Mouse (Mus musculus): ENCODE results near the gene Rgs6. TPM values are rescaled to one million over a fixed set of nuclear protein-coding genes. Genes with fewer than 3 reads are reported as not detected.

Rgs6 gene
- polyA plus RNA-seq, 1 experiment, result 3.8 TPM

DNA sequence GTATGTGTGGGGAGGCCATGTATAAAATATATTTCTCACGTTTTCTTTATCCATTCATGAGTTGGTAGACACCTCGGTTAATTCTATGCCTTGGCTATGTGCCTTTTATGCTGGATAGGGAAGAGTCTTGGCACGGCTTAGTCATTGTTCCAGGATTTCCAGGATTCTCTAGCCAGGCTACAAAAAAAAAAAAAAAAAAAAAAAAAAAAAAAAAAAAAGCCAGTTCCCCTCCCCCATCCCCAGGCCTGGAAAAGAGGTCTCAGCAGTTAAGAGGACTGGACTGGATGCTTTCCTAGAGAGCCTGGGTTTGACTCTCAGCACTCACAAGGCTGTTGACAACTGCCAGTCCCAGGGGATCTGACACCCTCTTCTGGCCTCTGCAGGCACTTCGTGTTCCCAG, 543.3 kb downstream of the Rgs6 start:
- Histone ChIP-seq H3K4me3 (replicated peaks; ENCODE audit: extremely low read depth, low read depth, low read length) (no peak overlapping the region), H3K4me1 (ENCODE audit: control insufficient read depth, insufficient read depth, low read length) (peaks cover 4% of the 10 kb centered on the region; the same call in 1 of the 2 replicates)
- no peak for TF ChIP-seq POLR2A (IDR thresholded peaks at IDR 0.05; ENCODE audit: borderline replicate concordance, extremely low read depth, low read depth, low read length)
- TF ChIP-seq CTCF (IDR thresholded peaks at IDR 0.05; ENCODE audit: insufficient read depth, low read length), result no peak
- no peak for DNase-seq
- 50% methylated on average over 4 of the region's 4 CpGs for WGBS

DNA sequence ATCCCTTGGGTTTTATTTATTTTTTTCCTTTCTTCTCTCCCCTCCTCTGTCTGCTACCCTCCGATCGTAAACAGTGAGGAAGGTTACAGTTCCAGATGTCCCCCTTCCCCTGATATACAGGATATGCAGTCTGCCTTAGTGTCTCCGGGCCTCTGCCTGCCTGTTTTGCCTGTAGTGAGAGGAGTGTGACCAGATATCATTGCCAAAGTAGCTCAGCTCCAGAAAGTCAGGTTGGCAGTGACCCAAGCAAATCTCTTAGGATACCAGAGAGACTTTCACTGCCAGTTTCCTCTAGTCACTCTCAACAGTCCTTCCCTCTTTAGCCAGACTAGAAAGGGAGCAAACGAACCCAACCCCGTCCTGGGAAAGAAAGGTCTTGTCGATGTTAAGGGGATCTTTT, 545.7 kb downstream of the Rgs6 start:
- 33% methylated on average over 6 of the region's 6 CpGs for whole genome bisulfite sequencing
- no peak overlapping the region for H3K4me3 ChIP-seq (replicated peaks; ENCODE audit: extremely low read depth, low read depth, low read length)
- no peak for TF ChIP-seq POLR2A (IDR thresholded peaks at IDR 0.05; ENCODE audit: borderline replicate concordance, extremely low read depth, low read depth, low read length)
- no peak for TF ChIP-seq CTCF (IDR thresholded peaks at IDR 0.05; ENCODE audit: insufficient read depth, low read length)
- H3K4me1 ChIP-seq (ENCODE audit: control insufficient read depth, insufficient read depth, low read length), result peaks cover 4% of the 10 kb centered on the region; the same call in 1 of the 2 replicates
- no peak for DNase-seq

DNA sequence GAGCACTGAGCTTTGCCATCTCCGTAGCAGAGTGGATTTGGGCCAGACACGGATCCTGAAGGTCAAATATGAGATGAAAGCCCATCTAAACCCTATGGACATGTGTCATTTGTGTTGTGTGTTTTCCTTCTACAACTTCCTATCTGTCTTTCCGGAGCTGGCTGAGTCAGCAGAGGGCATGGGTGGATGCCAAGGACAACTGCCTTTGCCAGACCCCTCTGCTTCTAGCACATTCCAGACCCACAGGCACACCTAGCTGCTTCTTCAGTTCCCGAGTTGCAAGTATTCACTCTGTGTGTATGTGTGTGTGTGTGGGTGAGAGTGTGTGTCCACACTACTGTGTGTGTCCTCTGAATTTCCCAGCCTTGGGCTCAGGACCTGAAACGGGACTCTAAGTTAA, 547.9 kb downstream of the Rgs6 start:
- WGBS, result 63% methylated on average over 5 of the region's 5 CpGs
- TF ChIP-seq POLR2A (IDR thresholded peaks at IDR 0.05; ENCODE audit: borderline replicate concordance, extremely low read depth, low read depth, low read length), result no peak
- no peak for TF ChIP-seq CTCF (IDR thresholded peaks at IDR 0.05; ENCODE audit: insufficient read depth, low read length)
- no peak for DNase-seq
- Histone ChIP-seq H3K4me3 (replicated peaks; ENCODE audit: extremely low read depth, low read depth, low read length) (no peak overlapping the region), H3K4me1 (ENCODE audit: control insufficient read depth, insufficient read depth, low read length) (peaks cover 4% of the 10 kb centered on the region; the same call in 1 of the 2 replicates)

DNA sequence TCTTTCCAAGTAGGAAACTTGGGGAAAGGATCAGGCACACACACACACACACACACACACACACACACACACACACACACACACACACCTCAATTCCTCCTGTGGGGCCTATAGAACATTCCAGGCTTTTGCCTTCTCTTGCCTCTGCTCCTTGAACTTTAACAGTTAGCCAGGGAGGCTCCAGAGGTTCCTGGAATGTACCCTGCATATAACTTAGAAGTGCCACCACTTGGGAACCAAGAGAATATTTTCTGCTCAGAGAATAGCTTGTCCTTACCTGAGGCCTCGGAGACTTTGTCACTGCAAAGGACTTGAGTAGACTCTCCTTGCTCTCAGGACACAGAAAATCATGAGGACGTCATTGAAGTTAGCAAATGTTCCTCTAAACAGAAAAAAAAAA, 548.4 kb downstream of the Rgs6 start:
- Histone ChIP-seq H3K4me1 (ENCODE audit: control insufficient read depth, insufficient read depth, low read length) (peaks cover 4% of the 10 kb centered on the region; the same call in 1 of the 2 replicates), H3K4me3 (replicated peaks; ENCODE audit: extremely low read depth, low read depth, low read length) (no peak overlapping the region)
- DNase-seq, result no peak
- TF ChIP-seq CTCF (IDR thresholded peaks at IDR 0.05; ENCODE audit: insufficient read depth, low read length), result no peak
- TF ChIP-seq POLR2A (IDR thresholded peaks at IDR 0.05; ENCODE audit: borderline replicate concordance, extremely low read depth, low read depth, low read length), result no peak
- WGBS, result 75% methylated on average over 2 of the region's 2 CpGs

DNA sequence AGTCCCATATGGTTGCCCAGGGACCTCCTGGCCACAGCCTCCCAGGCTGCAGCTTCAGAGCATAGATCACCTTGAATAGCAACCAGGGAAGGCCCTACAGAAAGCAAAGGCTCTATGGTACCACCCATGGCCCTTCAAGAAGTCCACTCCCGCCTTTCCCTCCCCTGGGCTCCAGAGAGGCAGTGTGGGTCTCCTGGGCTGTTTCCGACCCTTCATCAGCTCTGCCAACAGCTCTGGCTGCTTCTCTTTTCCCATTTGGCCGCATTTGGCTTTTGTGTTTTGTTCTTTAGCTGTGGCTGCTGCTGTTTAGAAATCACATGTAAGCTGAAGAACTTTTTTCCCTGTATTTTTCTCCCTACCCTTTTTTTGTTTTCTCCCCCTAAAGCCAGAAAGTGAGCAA, 548.9 kb downstream of the Rgs6 start:
- Histone ChIP-seq H3K4me1 (ENCODE audit: control insufficient read depth, insufficient read depth, low read length) (peaks cover 4% of the 10 kb centered on the region; the same call in 1 of the 2 replicates), H3K4me3 (replicated peaks; ENCODE audit: extremely low read depth, low read depth, low read length) (no peak overlapping the region)
- 67% methylated on average over 3 of the region's 3 CpGs for WGBS
- TF ChIP-seq CTCF (IDR thresholded peaks at IDR 0.05; ENCODE audit: insufficient read depth, low read length) (no peak), POLR2A (IDR thresholded peaks at IDR 0.05; ENCODE audit: borderline replicate concordance, extremely low read depth, low read depth, low read length) (no peak)
- no peak for DNase-seq

DNA sequence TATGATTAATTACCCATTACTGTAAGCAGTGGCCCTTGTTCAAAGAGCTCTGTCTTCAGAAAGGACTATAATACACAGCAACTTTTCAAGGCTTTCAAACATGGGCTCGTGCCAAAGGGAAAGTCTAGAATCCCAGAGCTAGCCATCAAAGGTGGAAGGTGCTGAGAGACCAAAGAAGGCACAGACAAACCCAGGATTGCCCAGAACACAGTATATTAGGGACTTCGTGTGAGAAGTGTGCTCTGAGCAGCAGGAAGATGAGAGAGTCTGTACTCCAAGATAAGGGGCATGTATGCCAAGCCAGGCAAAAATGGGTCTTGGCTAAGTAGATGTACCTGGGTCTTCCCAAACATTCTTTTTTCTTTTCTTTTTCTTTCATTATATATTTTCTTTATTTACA, 553.1 kb downstream of the Rgs6 start:
- Histone ChIP-seq H3K4me1 (ENCODE audit: control insufficient read depth, insufficient read depth, low read length) (no peaks in the 10 kb centered on the region; the same call in 1 of the 2 replicates), H3K4me3 (replicated peaks; ENCODE audit: extremely low read depth, low read depth, low read length) (no peak overlapping the region)
- no peak for DNase-seq
- no peak for TF ChIP-seq POLR2A (IDR thresholded peaks at IDR 0.05; ENCODE audit: borderline replicate concordance, extremely low read depth, low read depth, low read length)
- no peak for TF ChIP-seq CTCF (IDR thresholded peaks at IDR 0.05; ENCODE audit: insufficient read depth, low read length)
- 27% methylated on average over 2 of the region's 2 CpGs for WGBS

DNA sequence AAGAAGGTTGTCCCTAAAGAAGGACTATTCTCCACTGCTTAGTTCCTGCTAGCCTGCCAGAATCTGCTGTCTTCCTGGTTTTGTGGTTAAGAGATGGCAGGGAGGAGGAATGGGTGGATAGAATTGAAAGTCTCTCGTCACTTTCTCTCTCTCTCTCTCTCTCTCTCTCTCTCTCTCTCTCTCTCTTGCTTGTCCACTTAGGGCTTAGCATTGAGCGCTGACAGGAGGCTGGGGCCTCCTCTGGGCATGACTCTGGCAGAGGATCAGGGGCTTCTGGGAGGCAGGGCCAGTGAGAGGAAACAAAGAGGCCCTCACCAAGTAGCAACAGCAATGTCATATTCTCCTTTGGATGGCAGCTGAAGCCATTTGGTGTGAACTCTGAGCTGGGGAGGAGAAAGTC, 554.4 kb downstream of the Rgs6 start:
- Histone ChIP-seq H3K4me1 (ENCODE audit: control insufficient read depth, insufficient read depth, low read length) (no peaks in the 10 kb centered on the region; the same call in 1 of the 2 replicates), H3K4me3 (replicated peaks; ENCODE audit: extremely low read depth, low read depth, low read length) (no peak overlapping the region)
- TF ChIP-seq CTCF (IDR thresholded peaks at IDR 0.05; ENCODE audit: insufficient read depth, low read length), result no peak
- TF ChIP-seq POLR2A (IDR thresholded peaks at IDR 0.05; ENCODE audit: borderline replicate concordance, extremely low read depth, low read depth, low read length), result no peak
- DNase-seq, result no peak
- 58% methylated on average over 2 of the region's 2 CpGs for WGBS

DNA sequence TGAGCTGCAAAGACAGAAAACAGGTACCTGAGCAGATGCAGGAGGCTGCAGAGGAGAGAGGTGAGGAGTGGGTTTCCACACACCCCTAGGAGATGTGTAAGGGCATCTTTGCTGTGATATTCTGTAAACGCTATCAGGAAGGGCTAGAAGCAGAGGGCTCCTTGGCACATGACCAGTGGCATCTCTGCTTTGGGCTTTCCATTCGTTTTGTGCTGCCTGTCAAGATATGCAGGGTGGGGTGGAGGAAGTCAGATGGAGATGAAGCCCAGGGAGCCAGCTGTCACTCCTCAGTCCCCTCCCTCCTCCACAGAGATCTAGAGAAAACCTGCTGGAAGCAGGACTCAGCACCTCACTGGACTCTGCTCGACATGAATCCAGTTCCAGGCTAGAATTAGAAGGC, 555.0 kb downstream of the Rgs6 start:
- Histone ChIP-seq H3K4me3 (replicated peaks; ENCODE audit: extremely low read depth, low read depth, low read length) (no peak overlapping the region), H3K4me1 (ENCODE audit: control insufficient read depth, insufficient read depth, low read length) (no peaks in the 10 kb centered on the region; the same call in 1 of the 2 replicates)
- DNase-seq, result no peak
- TF ChIP-seq POLR2A (IDR thresholded peaks at IDR 0.05; ENCODE audit: borderline replicate concordance, extremely low read depth, low read depth, low read length), result no peak
- WGBS, result 43% methylated on average over 3 of the region's 3 CpGs

DNA sequence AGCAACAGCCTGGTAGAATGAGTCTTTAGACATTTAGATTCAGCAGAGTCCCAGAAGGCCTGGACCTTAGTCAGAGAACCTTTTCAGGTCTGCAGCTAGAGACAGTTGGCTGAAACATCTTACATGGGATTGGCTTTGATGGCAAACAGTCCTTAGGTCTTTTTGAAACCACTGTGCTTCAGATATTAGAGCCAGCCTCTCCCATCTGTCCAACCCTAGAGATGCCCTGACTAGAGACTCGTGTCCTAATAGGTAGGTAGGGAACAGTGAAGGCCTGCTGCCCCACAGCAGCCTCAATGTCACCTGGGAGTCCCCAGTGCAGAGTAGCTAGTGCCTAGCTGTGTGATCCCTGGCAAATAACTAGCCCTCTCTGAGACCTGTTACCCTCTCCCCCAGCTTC, 555.5 kb downstream of the Rgs6 start:
- WGBS, result 91% methylated on average over 1 of the region's 1 CpGs
- no peak for DNase-seq
- H3K4me3 ChIP-seq (replicated peaks; ENCODE audit: extremely low read depth, low read depth, low read length), result no peak overlapping the region
- TF ChIP-seq POLR2A (IDR thresholded peaks at IDR 0.05; ENCODE audit: borderline replicate concordance, extremely low read depth, low read depth, low read length) (no peak), CTCF (IDR thresholded peaks at IDR 0.05; ENCODE audit: insufficient read depth, low read length) (no peak)
- H3K4me1 ChIP-seq (ENCODE audit: control insufficient read depth, insufficient read depth, low read length), result no peaks in the 10 kb centered on the region; the same call in 1 of the 2 replicates

DNA sequence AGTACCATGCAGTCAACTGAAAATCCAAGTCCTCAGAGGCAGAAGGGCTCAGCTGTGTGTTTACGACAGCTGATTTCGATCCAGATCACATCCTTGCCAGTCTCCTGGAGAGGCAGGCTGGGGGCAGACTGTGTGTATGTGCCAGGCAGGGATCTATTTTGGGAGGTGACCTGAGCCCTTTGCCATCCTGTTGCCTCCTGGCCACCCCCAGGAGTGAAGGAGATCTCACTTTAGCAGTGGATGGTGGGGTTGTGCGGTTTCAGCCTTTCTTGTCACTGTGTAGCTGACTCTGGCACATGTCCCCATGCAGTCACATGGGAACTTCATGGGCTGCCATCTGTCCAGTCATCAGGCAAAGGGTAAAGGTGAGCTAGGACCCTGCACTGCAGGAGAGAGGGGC, 557.0 kb downstream of the Rgs6 start:
- no peak overlapping the region for H3K4me3 ChIP-seq (replicated peaks; ENCODE audit: extremely low read depth, low read depth, low read length)
- H3K4me1 ChIP-seq (ENCODE audit: control insufficient read depth, insufficient read depth, low read length), result no peaks in the 10 kb centered on the region; the same call in 1 of the 2 replicates
- TF ChIP-seq POLR2A (IDR thresholded peaks at IDR 0.05; ENCODE audit: borderline replicate concordance, extremely low read depth, low read depth, low read length) (no peak), CTCF (IDR thresholded peaks at IDR 0.05; ENCODE audit: insufficient read depth, low read length) (no peak)
- WGBS, result 63% methylated on average over 3 of the region's 3 CpGs
- no peak for DNase-seq
